Mouse (Mus musculus) induced T-regulatory cell, adult 2 months (primary cell): ENCODE data around the gene Odr4.

Experiments
- DNase-seq: peaks from one replicate; pipeline ENCODE4 v3.0.0-alpha.2; 2012; ENCODE audit warnings: low read depth

Odr4 gene

DNA sequence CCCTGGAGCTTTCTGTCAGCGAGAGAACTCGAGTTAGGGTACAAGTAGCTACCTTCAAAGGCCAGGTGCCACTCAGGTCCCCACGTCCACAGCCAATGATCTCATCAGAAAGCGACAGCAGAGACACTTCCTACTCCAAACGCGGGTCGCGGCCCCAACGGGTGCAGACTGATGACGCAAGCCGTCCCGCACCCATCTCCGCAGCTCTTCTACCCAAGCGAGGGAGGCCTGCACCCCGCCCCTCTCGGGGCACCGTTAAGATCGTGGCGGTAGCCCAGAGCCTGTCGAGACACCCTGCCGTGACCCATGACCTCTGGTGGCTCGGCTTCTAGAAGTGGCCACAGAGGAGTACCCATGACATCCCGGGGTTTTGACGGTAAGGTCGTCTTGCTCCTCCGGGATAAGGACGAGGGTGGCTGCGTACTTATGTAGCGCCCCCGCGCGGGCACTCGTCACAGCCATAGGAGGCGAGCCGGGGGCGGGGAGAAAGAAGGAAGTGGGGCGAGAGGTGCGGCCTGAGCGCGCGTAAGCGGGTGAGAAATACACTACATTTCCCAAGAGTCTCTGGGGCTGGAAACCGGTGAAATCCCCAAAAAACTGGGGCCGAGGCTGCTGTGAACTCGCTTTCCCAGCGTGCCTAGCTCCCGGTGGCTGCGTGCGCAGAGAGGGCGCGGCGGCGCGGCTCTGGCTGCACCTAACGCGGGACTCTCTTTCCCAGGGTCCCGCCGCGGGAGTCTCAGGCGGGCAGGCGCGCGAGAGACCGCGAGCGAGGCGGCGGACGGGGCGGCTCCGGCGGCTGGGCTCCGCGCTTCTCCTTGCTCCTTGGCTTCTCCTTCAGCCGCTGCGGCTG lies at the start of gene Odr4, which contains the start of gene Tpr:
Odr4 (minus strand) TSS at position 443 of the 850 bp plus-strand sequence.
Tpr (plus strand) TSS at position 201 of the 850 bp plus-strand sequence.
- peak; percentile 99 for DNase-seq

DNA sequence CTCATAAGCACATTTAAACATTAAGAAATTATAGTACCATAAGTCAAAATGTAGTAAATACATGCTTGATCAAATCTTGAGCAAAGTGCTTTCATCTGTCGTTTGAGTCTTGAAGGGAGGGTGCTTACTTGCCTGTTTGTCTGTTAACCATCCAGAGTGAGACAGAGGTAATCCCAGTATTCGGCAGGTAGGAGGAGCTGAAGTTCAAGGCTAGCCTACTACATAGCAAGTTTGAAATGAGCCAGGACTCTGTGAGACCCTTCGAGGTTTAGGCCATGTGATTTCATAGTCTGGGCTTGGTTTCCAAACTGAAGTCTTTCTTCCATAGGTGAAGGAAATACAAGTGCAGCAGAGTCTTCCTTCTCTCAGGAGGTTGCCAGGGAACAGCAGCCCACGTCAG lies 48.9 kb upstream of the Odr4 start:
- DNase-seq, result peak; percentile 24

DNA sequence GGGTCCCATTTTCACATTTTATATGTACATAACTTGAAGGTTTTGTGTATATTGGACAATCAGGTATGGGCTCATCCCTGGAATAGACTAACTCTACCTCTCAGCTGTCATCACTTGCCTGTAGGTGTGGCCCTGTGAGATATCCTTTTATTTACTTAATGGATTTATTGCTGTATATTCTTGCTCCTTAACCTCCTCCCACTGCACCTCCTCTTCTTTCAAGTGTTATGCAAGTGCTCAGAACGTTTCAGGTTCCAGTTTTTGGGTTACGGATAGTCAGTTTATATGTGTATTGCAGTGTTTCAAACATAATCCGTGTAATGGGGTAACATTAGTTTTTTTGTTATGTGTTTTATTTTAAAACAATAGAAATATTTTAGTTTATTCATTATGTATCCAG lies 45.8 kb upstream of the Odr4 start:
- DNase-seq, result no peak

DNA sequence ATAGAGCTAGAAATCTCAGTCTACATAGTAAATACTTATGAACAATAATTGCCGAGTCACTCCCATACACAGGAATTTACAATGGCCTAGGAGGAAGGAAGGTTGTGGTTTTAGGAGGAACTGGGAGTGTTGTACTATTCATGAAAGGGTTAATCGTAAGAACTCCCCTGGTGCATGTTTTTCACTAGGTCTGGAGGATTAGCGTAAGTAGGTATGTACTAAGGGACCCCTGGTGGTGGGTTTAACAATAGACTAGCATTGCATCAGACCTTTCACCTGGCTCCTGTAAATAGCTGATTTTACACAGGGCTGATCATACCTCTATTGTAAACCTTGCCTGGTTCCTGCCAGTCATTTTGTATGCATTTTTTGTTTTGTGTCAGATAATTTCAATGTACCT lies 33.3 kb upstream of the Odr4 start:
- no peak for DNase-seq

DNA sequence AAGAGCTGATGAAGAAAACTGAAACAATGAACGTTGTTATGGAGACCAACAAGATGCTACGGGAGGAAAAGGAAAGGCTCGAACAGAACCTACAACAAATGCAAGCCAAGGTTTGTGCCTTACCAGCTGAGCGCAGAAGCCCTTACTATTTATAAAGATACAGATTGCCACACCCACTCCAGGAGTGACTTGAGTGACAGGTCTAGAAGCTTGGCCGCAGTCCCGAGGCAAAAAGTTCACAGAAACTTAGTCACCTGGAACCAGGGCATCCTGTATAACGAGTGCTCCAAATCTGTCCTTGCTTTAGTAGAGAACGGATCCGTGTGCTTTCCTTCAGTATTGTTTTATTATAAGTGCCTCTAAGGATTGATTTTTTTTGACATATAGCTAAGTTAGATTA lies 32.8 kb upstream of the Odr4 start:
- no peak for DNase-seq

DNA sequence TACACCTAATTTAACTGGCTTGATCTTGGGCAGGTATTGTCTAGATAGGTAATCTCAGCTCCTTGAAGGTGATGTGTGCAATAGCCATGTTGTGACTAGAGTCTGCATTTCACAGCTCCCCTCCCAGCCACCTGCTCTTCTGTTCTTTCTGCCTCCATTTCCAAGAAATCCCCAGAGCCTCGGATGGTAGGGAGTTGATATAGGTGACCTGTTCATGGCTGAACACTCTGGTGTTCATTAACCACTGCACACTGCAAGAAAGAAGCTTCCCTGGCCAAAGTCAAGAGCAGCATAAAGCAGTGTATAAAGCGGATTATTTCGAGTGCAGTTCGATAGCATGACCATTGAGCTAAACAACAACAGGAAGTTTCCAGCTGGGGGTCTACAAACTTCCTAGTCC lies 25.5 kb upstream of the Odr4 start:
- DNase-seq, result no peak

DNA sequence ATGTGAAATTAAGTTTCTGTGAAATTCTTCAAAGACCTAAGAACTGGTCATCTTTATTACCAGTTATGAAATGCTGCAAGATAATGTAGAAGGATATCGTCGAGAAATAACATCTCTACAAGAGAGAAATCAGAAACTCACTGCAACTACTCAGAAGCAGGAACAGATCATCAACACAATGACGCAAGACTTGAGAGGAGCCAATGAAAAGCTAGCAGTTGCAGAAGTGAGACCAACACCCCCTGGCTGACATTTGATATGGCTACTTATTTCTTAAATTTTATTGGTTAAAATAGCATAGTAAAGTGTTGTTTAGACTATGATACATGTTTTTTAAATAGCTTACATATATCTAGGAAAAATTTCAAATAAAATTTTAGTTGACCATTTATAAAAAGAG lies 23.1 kb upstream of the Odr4 start:
- DNase-seq, result no peak

DNA sequence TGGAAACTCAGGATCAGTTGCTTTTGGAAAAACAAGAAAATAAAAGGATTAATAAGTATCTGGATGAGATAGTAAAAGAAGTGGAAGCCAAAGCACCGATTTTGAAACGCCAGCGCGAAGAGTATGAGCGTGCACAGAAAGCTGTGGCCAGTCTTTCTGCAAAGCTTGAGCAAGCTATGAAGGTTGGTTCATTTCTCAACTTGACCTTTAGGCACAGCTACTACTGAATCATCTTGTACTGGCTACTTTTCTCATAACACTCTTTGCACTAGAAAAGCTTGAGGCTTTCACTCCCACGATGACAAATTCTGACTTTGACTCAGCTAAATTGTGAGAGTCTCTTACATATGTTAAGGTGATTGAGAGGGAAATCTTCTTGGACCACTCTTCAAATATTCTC lies 17.1 kb upstream of the Odr4 start:
- no peak for DNase-seq

DNA sequence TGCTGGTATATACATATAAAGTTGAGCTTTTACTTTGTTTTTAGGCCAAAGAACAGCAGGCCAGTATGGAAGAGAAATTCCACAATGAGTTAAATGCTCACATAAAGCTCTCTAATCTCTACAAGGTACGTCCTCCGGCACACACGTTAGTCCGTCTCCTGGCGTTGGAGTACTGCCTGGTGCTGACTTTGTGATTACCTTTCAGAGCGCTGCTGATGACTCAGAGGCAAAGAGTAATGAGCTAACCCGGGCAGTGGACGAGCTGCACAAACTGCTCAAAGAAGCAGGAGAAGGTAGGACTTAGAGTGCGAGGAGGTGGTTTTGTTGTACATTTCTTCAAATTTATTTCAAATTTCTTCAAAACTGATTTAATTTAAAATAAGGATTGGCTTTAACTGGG lies 14.4 kb upstream of the Odr4 start:
- no peak for DNase-seq

DNA sequence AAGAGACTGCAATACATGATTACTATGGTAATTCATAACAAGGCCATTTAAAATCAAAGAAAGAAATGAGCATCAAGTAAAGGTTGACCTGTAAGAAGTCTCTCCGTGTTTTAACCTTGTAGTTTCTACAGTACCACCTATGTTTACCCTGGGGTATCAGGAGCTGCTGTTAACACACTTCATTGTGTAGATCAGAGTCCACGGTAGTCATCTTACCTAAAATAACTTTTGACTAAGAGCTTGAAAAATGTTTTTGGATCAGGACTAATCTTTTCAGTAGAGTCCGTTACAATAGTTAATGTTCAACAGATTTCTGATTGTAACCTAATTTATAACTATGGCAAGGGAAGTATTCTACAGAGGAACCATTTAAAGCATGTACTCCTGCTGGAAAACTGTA lies 11.7 kb upstream of the Odr4 start:
- DNase-seq, result no peak

DNA sequence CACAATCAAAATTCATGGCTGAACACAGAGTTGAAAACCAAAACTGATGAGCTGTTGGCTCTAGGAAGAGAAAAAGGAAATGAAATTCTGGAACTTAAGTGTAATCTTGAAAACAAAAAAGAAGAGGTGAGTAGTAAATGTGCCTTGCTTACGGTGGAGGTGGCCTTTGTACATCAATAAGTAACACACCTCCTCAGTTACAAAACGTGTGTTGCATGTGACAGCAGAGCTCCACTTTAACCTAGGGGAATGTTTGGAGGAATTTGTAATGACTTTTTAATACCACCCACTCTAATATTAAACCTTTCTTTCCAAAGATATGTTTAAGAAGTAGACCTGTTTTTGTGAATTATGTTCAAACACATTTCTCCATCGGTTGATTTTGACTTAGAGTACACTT lies 11.0 kb upstream of the Odr4 start:
- no peak for DNase-seq

DNA sequence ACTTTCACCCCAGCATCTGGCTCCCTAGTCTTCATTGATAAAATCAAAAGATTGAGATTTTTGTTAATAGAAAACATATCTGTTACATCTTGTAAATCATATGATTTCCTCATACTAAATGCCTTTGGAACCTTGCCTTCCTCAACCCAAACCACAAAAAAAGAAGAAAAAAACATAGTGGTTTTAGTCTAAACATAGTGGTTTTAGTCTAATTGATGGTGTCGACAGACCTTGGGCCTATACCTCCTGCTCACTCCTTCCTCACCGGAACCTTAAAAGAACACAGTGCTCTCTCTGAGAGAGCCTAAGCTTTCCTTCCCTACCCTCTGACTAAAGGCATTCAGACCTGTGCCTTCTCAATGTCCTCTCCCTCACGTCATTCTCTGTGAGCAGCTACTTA lies 3.1 kb upstream of the Odr4 start:
- peak; percentile 29 for DNase-seq

DNA sequence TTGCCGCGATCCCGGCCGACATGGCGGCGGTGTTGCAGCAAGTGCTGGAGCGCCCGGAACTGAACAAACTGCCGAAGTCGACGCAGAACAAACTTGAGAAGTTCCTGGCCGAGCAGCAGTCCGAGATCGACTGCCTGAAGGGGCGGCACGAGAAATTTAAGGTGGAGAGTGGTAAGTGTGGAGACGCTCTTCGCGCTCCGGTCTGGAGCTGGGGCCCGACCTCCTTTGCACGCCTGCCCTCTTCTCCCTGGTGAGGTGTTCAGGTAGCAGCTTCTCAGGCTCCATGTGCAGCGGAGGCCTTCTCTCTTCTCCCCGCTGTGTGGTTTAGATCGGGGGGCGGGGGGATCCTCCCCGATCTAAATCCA lies 590 bp upstream of the Odr4 start:
- DNase-seq, result no peak

DNA sequence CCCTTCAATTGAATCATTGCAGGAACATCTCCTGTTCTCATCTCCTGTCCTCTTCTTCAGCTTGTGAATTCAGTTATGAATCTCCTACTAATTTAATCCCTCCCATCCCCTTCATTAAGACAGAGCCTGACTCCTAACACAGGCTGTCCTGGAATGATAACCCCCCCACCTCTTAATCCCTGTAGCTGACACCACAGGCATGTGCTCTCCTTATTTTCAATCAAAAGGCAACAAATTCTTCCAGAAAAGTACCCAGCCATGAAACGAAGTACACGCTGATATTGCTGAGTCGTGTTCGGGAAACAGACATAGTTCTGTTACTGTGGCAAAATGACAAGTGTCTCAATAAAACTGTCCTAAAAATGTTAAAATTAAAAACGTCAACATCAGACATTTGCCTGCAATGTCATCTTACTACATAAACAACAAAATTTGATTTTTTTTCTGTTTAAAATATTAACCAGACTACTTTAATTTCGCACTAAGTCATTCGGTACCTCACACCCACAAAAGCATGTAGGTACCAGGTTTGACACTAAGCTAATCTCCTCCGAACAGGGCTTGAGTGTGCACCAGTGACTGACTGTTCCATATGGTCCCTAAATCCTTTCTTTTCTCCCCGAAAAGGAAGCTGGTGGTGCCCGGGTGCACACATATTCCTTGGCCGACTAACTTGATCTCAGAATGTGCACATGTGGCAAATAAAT lies 796 bp downstream of the Odr4 start:
- no peak for DNase-seq

DNA sequence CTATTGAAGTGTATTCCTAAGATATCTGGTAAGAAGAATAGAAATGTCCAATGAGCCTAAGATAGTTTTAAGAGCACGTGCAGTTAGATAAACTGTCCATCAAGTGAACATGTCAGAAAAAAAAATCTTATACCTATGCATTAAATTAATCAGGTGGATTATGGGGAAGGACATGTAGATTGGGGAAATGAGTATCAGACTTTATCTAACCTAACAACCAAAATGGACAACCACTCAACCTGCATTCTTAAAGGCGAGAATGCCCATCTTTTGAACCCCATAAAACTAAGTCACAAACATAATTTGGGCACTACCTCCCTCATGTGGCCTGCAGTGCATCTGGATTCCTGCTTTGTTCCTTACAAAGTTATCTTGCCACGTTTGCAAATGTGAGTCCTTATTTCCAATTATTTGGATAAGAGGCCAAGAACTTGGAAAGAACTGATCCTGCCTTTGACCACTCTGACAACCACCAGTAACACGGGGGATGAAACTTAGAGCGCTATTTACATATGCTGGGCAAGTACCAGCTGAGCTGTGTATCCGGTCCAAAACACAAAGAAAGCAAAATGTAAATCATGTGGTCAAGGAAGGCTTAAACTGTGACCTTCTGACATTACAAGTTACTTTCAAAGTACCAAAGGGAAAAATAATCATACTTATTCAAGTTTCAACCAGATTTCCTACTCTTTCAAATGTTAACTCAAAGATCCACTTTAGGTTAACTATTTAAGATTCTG lies 3.3 kb downstream of the Odr4 start:
- DNase-seq, result no peak

DNA sequence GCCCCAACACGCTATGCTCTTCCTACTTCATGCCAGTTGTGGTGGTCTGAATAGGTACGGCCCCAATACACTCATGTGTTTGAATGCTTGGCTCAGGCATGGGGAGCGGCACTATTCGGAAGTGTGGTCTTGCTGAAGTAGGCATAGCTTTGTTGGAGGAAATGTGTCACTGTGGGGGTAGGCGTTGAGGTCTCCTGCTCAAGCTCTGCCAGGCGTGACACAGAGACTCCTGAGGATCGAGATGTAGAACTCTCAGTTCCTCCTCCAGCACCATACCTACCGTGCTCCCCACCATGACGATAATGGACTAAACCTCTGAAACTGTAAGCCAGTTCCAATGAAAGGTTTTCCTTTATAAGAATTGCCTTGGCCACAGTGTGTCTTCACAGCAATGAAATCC lies 5.3 kb downstream of the Odr4 start:
- DNase-seq, result no peak

DNA sequence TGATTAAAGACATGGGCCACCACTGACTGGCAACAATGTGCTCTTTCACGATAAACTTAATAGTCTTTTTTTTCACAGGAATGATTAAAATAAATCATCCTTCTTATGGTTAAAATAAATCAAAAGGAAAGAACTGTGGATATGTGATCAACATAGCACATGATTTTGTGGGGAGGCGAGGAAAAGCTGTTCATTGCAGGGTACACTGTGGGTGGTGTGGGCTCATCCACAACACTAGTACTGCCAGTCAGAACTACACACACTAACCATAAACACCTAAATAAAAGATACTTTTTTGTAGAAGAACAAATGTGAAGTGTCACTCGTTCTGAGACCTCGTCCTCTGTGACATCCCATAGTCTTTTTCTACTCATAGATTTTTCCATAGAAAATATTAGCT lies 8.7 kb downstream of the Odr4 start:
- DNase-seq, result no peak

DNA sequence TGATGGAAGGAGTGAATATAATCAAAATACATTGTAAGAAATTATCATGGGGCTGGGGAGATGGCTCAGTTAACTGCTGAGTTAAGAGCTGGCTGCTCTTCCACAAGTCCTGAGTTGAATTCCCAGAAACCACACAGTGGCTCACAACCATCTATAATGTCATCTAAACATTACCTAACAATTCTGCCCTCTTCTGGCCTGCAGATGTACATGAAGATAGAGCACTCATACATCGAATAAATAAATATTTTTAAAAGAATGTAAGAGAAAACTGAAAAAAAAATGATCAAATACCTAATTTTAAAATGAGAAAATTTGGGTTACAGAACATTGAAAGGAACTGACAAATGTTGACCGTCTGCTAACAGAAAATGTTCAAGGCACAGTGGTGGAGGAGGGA lies 18.6 kb downstream of the Odr4 start:
- no peak for DNase-seq

DNA sequence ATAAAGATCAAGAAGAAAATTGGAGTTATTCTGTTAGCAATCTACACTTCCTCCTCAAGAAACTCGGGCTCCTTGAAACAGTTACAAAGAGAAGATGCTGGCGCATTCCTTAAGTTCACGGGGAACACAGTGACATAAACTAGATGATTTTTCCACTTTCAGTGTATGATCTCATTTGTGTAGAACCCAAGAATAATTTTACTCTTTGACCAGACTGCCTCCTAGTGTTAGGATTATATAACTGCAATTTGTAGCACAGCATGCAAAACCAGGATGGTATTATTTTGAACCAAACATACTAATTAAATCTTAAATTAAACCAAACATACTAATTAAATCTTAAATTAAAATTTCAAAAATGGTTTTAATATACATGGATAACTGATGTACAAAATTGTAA lies 20.0 kb downstream of the Odr4 start:
- DNase-seq, result peak; percentile 43

DNA sequence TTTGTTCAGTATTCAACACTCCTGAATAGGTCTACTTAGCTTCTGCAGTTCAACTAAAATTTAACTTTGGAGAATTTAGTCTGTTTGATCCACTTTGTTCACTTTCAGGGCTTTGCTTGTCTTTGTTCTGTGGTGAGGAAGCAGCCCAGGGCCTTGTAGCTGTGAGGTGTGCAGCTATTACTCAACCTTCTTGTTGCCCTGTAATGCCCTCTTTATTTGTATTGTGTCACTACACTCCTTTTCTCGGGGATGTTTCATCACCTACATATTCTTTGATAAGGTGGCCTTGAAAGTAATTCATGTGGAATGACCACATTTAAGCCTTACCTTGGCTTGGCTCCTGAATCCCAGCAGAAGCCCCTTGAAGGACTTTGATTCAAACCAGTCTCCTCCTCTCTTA lies 32.0 kb downstream of the Odr4 start:
- no peak for DNase-seq

DNA sequence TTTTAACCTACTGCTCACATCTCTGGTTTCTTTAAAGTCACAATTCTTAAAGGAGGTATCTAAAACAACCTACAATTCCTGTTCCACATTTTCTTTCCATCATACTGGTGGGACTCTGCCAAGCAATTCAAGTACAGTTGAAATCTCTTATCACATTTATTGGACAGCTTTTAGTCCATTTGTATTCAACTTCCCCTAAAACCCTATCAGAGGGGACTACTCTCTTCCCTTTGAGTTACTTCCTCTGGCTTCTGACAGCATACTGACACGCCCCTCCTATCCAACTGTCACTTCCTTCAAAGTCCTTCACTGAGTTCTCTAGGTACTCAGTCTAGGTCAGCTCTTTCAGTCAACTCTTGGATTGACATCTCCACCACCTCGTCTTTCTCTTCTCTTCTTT lies 57.8 kb downstream of the Odr4 start:
- no peak for DNase-seq

DNA sequence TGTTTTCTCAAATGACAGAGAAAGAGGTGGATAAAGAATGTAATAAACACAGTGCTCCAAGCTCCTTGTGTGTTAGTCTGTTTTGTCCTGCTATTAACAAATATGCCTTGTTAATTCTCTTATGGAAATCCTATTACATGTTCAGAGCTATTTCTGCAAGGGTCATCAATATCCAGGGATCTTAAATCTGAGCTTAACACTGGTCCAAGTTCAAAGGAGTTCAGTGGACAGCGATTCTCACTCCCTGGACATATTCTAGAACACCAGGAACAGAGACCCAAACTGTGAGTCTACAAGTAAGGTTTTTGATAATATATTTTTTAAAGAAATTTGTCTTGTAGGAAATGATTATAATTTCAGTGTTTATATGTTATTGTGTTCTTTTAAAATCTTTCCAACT lies 73.7 kb downstream of the Odr4 start, which contains the start of gene Pdc:
Pdc (plus strand) TSS at position 213 of the 400 bp plus-strand sequence.
- DNase-seq, result no peak
